Mouse (Mus musculus): ENCODE measurements around the gene Prex1.

The Prex1 gene

DNA sequence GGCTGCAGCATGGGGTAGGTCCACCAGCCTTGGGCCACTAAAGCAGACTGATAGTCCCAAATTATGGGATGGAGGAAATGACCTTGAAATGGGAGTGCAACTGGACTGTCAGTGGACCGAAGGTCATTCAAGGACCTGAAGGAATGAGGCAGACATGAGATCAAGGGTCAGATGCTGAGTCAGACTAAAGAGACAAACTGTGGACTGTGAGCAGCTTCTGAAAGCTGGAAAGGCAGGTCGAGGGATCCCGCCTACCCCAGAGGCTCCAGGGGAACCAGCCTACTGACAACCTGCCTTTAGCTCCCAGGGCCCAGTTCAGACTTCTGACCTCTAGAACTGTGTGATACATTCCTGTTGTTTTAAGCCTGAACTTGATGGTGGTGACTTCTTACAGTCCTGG lies 55.3 kb downstream of the Prex1 start:
- DNase-seq: no peak

DNA sequence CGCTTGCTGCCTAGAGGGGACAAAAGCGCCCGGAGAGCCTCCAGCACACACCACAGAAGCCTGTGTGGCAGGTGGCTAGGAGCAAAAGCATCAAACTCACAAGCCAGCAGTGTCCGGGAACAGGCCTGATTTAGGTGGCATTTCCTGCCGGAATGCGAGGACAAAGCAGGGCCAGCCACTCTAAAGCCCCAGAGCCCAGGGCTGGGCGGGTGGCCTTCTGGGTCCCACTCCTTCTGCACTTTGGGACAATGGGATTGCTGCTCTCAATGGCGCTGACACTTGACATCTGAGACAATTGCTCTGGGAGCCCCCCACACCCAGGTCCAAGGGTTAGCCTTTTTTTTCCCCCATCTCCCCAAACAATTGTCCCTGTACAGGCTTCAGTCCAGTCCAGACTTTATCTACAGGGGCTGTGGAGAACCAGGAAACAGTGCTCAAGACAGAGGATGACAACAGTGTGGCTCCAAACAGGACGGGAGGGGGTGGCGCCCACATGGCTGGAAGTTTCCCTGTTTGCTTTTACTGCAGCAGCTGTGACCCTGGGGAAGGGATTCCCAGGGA lies 56.1 kb downstream of the Prex1 start:
- DNase-seq: no peak

DNA sequence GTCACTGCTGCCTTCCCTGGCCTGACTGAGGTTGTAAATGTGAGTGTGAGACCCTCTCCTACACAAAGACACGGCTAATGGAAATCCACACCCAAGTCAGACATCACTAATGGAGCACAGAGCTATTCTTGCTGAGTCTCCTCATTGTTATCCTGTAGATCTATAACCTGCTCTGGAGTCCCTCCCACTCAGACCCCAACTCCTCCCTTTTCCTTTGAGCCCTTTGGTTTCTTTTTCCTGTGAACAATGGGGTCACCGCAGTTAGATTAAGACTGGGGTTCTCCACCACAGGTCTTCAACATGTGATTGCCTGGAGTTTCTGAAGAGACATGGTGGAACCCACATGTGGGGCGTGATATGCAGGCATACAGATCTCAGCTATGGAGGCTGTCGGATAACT lies 57.0 kb downstream of the Prex1 start:
- DNase-seq: no peak

DNA sequence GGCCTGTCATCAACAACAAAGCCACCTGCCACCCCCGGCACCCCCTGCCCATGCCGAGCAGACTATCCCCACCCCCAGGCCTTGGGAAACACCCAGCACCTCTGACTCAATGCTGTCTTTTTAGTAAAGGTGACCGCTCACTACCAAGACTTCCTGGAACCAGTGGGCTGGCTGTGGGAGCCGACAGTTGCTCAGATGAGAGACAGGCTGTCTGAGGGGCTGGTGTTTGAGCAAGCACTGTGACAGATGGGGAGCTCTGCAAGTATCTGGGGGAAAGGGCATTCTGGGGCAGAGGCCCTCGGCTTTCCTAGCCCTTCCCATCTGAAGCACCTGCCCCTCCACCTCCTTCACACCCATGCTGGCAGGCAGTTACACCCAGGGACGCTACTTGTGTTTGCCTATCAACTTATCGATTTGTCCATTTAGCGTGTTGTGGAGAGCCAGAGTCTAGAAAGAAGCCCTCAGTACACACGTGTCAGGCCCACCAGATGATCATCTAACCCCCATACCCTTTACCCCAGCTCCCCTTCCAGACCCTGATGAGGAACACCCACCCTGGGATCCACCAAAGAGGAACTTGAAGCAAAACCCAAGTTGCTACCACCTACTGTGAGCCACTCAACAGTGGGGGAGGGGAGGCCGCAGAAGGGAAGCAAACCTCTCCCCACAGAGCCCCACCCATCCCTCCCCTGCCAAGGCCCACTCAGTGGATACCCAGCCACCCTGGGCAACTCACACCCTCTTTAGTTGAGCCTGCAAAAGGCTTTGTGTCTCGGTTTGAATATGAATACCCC lies 57.7 kb downstream of the Prex1 start:
- peak; percentile 74 to 79 for DNase-seq

DNA sequence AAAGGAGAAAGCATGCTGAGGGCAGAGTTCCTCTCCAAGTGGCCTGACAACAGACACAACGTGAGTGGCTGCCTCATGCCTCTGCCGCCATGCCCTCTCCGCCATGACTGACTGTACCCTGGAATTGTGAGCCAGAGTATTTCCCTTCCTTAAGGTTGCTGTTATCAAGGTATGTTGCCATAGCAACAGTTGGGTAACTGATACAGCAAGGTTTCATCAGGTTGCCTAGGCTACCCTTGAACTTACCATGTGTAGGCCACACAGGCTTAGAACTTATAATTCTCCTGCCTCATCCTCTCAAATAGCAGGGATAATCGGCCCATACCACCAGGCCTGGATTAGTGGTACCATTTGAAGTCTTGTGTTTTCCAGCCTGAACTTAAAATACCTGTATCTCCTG lies 58.3 kb downstream of the Prex1 start:
- no peak for DNase-seq

DNA sequence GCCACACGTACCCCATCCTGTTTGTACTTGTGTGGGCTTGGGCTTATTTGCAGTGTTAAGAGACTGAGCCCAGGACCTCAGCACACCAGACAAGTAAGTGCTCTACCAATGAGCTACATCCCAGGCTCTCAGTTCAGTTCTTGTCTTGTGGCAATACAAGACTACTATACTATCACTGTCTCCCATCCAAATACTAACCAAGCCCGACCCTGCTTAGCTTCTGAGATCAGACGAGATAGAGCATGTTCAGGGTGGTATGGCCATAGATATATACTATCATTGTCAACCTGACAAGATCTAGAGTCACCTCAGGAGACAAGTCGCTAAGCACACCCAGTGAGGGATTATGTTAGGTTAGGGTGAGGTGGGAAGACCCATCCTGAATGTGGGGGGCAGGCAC lies 58.8 kb downstream of the Prex1 start:
- DNase-seq: peak; percentile 31 to 34

DNA sequence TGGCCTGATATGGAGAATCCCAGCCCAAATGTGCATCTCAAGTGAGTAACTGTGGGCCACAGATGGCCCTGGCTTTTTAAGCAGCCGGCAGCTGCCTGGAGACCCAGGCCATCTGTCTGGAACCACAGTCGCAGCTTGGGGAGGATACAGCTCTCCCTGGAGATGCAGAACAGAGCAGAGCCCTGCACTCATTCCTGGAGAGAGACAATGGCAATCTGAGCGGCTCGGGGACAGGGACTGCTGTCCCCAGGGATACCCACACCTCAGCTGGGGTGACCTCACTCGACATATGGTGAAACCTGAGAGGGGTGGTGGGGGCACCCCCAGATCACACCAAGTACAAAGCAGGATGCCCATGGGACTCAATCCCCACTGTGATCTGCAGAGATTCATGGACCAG lies 60.1 kb downstream of the Prex1 start:
- DNase-seq: peak in 1 of 2 experiments; percentile 28

DNA sequence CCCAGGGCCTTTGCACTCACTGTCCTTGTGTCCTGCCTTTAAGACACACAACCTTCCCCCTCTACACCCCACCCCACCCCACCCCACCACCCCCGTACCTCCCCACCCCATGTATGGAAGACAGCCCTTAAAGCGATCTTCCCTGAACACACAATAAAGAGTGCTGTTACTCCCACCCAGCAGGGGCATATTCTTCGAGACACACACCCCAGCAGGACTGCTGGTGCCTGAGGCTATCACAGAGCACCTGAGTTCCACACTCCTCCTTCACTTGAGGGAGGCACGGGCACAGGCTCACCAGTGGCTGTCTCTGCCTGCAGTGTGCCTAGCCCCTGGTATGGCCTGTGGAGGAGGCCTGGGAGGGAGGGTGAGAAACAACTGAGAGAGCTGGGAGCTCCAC lies 61.0 kb downstream of the Prex1 start:
- no peak for DNase-seq

DNA sequence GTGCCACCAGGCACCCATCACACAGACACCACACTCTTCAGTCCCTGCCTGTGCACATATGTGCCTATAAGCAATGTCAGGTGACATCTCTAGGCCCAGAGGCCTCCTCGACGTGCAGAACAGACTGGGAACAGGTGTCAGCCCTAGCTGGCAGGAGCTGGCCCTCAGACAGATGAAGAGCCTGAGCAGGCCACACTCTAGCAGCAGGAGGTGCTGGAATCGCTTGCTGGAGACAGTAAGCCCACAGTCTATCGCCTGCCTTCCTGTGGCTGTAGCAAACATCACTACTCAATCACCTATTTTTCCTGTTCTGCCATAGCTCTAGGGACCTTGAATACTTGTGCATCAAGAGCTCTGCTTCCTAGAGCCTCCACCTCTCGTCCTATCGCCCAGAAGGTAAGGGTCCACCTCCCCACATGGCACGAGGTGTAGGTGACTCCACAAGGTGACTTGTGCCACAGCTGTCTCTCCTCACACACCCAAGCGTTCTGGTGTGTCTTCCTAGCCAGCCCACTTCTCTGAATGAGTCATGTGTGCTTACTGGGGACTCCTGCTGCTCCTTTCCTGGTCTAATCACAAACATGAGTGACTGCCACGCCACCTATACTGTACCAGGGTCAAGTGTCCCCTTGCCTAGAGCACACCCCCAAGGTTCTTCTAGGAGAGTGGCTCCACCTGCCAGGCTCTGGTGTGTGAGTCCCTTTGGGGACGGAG lies 62.2 kb downstream of the Prex1 start:
- no peak for DNase-seq

DNA sequence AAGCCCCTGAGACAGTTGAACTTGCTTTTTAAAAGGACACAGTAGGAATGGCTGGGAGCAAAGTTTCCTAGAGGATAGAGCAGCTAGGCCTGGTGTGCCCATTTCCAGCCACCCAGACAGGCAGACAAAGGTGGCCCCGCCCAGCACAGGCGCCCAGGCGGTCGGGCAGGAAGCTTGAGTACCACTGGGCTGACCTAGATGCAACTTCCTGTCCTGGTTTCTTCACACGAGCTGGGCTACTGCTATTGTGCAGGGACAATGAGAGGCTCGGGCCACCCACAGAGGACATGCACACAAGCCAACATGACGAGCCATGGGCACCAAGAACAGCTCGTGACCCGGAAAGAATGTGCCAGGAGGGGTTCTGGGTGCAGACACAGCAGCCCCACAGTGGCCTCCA lies 63.2 kb downstream of the Prex1 start:
- DNase-seq: peak in 1 of 2 experiments; percentile 37

DNA sequence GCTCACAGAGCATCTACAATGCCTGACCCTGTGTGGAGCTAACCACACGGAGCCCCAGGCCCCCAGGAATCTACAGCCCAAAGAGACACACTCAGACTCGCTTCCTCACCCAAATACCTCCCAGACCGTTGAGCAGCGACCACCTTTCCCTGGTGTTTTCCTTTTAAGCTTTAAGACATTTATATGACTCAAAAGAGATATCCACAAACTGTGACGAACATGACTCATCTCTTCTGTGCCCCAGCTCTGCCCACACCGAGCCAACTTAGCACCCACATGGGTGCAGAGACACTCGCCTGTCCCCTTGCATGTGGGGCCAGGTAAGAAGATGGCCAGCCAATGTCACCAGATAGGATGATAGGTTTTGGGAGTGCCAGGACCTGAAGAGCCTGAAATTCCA lies 66.4 kb downstream of the Prex1 start:
- no peak for DNase-seq

DNA sequence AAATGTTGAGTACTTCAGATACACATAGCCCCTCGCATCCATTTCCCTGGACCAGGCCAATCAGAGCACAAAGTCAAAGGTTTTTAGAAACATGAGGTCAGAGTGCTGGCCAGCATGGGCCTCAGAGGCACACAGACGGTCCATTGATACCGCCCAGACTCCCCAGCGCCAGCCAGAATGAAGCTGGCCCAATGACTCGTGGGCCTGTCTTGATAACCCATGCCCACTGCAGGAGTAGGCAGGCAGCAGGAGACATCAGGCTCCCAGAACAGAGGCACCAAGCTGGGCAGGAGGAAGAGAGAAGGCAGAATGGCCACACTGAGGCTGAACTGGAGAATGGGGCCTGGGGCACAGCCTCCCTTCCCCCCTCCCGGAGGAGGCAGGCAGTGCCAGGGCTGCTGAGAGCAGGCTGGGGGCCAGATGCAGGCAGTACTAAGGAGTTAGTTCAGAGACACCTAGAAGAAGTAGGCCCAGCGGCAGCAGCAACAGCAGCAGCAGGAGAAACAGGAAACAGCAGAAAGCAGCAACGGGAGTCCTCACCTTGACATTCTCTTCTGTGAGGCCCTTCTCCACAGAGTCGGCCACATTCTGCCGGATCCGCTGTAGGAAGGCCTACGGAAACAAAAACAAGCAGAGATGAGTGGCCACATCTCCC lies 67.1 kb downstream of the Prex1 start:
- DNase-seq: no peak

DNA sequence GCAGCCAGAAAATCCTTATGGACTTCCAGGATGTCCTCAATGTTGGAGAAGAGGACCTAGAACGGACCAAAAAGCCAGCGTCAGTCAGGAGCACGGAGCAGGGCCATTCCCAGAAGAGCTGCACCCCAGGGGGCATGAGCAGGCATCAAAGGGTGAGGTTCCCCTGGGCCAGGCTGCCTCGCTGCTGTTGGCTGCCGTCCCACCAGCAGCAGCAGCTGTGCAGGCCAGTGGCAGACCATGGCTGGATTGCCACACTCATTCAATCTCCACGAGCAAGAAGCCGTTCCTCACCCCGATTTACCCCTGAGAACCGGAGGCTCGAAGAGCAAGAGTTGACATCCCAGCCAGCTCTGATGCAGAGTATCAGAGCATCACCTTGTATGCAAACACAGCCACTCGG lies 68.8 kb downstream of the Prex1 start:
- DNase-seq: no peak

DNA sequence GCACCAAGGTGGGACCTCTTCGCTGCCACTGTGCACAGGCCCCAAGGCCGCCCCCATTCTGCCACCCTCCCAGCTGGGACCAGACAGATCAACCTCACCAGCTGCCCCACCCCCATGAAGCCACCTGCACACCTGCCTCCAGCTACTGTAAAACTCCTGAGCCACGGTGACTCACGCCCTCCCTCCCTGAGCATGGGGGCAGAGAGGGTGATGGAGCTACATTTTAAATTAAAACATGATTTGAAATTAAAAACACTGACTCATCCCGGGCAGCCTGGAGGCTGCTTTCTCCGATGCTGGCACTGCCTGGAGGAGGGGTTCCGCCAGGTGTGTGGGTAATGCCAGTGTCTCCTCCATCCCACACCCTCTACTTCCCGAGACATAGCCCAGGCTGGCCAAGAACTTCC lies 71.0 kb downstream of the Prex1 start:
- DNase-seq: no peak

DNA sequence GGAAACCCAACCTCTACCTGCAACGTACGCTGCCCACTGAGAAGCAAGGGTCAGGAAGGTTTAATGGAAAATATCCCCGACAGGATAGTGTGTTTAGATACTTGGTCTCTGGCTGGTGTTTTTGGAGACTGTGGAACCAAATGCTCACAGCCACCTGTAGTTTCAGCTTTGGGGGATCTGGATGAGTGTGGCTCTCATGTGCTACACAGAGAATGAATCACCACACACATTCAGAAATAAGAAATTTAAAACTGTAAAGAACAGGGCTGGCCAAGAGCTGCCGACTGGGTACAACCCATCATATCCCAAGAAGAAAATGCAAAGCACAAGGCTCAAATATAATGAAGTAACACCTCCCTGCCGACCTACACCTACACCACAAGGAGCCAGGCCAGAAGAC lies 73.9 kb downstream of the Prex1 start:
- DNase-seq: no peak

DNA sequence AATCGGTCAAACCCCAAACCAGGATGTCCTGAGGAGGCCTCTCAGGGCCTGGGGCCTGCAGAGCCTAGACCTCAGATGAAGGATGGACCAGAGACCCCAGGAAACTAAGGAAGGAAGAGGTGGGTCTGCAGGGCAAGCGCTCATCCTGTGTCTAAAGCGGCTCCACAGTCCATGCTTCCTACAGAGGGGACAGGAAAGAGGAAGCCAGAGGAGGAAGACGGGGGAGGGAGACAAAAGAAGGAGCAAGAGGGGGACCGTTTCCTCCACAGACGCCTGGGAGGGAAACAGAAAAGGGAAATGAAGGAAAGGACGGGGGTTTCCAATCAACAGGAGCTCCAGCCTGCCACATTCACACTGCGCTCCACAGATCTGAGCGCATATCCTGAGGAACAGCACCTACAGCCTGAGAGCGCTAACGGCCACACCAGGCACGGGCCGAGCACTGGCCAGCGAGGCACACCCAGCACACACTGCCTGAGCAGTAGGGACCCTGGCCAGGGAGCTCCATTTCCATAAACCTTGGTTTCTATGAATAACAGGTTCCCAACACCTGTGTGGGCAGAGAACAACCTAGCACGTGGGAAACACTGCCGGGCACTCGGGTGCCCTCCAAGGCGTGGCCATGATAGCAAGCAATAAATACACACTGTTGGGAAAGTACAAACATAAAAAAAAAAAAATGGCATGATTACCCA lies 74.5 kb downstream of the Prex1 start:
- DNase-seq: no peak

DNA sequence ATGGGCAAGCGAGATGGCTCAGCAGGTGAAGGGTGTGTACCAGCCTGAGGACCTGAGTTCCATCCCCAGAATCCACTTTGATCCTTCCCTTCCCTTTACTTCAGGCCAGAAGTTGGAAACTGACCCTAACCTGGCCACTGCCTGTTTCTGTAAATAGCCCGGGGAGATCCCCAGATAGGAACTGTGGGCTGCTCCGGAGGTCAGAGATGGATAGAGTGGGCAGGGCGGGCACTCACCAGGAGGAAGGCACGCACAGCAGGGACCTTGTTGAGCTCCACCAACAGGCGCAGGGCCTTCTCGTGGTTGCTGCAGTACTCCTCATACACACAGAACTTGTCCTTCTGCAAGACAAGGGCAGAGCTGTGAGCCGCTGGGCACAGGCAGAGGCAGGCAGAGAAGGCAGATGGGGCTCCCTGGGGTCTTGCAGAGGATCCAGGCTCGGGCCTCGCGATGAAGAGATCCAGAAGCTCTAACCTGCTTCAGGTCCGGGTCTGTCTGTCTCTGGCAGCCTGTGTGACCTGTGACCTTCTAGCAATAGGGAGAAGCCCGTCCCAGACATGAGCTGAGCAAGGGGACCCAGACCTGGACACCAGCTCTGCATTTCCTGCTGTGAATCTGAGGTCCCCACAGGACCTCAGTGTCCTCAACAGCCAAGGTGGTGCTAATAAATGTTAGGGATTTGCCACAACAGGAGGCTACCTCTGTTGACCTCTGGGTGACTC lies 75.4 kb downstream of the Prex1 start:
- DNase-seq: no peak

DNA sequence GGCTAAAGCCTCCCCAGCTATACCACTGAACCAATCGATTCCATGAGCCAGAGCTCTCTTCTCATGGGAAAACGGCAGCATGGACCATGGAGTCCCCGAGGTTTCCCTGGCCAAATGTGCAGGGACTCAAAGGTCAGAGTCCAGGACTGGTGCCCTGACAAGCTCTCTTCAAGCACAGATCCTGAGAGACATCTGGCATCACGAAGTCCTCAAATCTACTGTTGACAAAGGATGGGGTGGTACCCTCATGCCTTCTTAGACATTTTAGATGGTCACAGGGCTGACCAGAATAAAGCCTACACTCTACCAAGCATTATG lies 76.0 kb downstream of the Prex1 start:
- DNase-seq: no peak

DNA sequence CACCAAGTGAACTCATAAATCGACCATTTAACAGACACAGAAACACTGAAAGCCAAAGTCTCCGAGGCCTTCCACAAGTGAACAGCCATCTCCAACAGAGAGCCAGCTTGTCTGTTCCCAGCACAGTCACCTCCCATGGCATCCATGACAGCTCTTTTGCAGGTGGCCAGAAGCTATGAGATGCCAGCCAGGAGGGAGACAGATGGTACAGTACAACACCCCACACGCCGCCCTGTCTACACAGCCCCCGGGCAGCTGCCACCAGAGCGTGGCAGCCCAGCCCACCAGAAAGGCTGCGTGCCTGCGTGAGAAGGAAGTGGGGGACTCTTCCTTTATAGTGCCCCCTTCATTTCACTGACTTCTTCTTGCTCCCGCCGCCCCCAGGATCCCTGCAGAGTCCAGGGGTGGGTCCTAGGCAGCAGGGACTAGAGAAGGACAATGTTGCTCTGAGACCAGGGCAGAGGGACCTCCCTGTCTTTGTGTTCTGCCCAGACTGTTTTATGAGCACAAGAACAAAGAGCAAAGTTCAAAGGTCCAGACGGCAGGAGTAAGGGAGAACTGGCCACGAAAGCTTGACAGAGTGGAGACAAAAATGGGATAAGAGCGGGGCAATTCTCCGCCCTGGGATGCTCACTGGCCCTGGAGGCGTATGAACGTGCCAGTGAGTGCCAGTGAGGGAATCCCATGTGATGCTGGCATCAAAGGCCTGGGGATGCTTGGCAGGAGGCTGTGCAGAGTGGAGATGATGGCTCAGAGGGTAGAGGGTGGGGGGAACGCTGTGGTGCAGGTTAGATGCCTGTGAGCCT lies 76.6 kb downstream of the Prex1 start:
- no peak for DNase-seq

DNA sequence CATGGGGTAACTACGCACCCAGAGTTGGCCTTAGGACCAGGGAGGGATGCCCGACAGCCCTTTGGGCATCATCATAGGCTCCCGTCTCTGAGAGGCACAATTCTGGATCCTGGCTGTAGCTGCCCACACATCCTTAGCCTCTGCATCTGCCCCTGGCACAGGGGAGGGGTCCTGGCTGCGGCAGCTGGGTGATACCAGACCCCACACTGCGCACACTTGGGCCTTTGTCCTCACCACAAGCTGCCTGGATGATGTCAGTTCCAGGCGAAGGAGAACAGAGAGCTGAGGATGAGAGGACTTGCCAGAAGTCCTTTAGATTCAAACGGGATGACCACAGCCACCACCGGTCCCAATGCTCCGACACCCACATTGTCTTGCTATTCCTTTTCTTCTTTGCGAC lies 78.1 kb downstream of the Prex1 start:
- no peak for DNase-seq

DNA sequence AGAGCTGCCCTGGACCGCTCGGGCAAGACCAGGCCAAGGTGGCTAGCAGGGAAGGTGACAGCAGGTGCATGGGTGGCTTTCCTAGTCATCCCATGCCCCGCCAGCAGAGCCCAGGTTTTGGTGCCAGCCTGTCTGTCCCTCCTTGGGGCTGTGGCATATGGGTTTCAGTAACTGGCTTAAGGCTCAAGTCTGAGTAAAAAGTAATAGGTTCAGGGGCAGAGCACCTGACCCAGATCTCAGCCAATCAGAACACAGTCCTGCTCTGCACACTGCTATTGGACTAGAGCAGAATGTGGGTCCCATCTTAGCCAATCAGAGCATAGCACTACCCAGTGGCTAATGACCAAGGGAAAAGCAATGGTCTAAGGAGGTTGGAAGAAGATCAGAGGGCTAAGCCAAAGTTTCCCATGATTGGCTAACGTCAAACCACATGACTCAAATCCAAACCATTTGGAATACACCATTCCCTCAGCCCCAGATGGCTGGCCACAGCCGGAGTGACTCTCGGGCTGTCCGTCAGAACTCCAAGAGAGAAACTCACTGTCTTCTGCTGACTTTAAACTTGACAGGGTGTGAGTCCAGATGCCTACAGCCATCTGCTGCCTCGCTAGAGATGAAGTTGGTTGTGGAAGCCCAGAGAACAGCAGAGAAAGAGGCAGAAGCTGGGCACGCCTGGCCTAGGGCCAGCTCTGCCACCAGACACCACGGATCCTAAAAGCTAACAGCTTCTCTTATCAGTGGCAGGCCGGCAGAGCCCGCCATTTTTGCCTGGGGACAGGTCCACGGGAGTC lies 80.9 kb downstream of the Prex1 start:
- no peak for DNase-seq

Data from B cell, adult 2 months (primary cell).